Mouse (Mus musculus) bone marrow, adult 2 months (tissue): ENCODE results near the gene Tmx1. TPM values are rescaled to one million over a fixed set of nuclear protein-coding genes. Genes with fewer than 3 reads are reported as not detected.
A peak's percentile ranks its signal among the peaks of the same experiment; 100 is the strongest.

Experiments
- H3K27ac ChIP-seq: fragments of 200-500 bp; 2 replicates; pipeline ENCODE4 v1.5.1; 2012; ENCODE audit warnings: low read depth, mild to moderate bottlenecking, control low read depth, inconsistent platforms, low read length; ENCODE audit not compliant: control insufficient read depth, poor library complexity, insufficient read depth
- H3K4me1 ChIP-seq: fragments of 200-500 bp; 2 replicates; pipeline ENCODE4 v1.6.1; 2011; ENCODE audit warnings: low read length; ENCODE audit not compliant: control insufficient read depth, insufficient read depth
- H3K4me3 ChIP-seq: fragments of 200-500 bp; replicated peaks from 2 replicates; pipeline ENCODE3; 2011; ENCODE audit warnings: mild to moderate bottlenecking, low read depth, low read length, control low read depth; ENCODE audit not compliant: control insufficient read depth
- CTCF ChIP-seq: fragments of 200-500 bp; IDR thresholded peaks from 2 replicates; pipeline ENCODE4 v1.5.1; 2011; ENCODE audit warnings: low read length, control low read depth; ENCODE audit not compliant: control insufficient read depth, insufficient read depth
- POLR2A ChIP-seq: fragments of 200-500 bp; IDR thresholded peaks from 2 replicates; pipeline ENCODE4 v1.6.1; 2011; ENCODE audit warnings: low read depth, mild to moderate bottlenecking, control low read depth, low read length, borderline replicate concordance; ENCODE audit not compliant: control insufficient read depth
- whole genome bisulfite sequencing: fragments of 180-500 bp; shearing (Covaris S2); methylation state at CpG from one replicate; pipeline ENCODE4 v1.1.7; 2018; 5-methylcytosine and 5-hydroxymethylcytosine counted together
- polyA plus RNA-seq: library from polyadenylated mRNA; stranded (reverse); fragments of >200 nt; gene quantifications from 2 replicates; pipeline ENCODE4 v1.2.4, GENCODE M21; 2011; ENCODE audit warnings: low replicate concordance; ENCODE audit not compliant: missing spikeins, insufficient read depth, insufficient read length

The Tmx1 gene
- polyA plus RNA-seq, 1 experiment: 58.4 TPM

GRCm38 (mm10) chr12:70475336-70475735 lies 22.4 kb downstream of the Tmx1 start:
- no peak overlapping the region for H3K4me3 ChIP-seq
- WGBS: 77% methylated on average over 3 of the region's 3 CpGs
- TF ChIP-seq POLR2A (no peak), CTCF (no peak)
- H3K4me1 ChIP-seq: no peaks in the 10 kb centered on the region; the same call in 1 of the 2 replicates
- H3K27ac ChIP-seq: no peak overlapping the region

DNA sequence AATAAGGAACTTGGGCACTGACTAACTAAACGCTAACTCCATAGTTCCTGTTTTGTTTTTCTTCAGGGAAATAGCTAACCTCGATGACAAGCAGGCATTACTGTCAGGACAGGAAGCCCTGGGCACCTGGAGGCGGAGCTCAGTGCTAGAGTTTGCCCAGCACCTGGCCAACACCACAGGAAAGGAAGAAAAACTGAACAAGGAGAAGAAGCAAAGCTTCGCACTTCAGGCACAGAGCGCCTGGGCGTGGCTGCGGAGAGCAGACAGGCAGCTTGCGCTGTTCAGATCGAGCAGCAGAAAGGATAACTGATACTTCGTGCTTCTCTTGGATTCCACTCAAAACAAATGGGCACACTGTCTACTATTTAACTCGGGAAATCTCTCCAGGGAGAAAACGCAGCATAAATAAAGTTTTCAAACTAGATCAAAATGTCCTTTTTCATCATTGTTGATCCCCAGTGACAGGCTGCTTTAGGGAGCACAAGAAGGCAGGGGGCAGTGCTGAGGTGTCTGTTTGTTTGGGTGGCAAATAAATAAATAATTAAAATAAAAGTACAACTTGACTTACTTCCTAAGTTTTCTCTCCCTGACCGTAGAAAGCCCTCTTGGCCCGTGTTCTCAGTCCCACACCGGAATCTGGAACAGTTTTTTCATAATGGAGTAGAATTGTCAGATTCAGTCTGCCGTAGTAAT lies 24.1 kb downstream of the Tmx1 start:
- no peaks in the 10 kb centered on the region; the same call in 1 of the 2 replicates for H3K4me1 ChIP-seq
- TF ChIP-seq CTCF (no peak), POLR2A (0 out of 2 replicates have a peak, but pooled peaks have one; percentile 14)
- 37% methylated on average over 16 of the region's 16 CpGs for WGBS
- H3K4me3 ChIP-seq: peak overlapping the region; percentile 2
- no peak overlapping the region for H3K27ac ChIP-seq

DNA sequence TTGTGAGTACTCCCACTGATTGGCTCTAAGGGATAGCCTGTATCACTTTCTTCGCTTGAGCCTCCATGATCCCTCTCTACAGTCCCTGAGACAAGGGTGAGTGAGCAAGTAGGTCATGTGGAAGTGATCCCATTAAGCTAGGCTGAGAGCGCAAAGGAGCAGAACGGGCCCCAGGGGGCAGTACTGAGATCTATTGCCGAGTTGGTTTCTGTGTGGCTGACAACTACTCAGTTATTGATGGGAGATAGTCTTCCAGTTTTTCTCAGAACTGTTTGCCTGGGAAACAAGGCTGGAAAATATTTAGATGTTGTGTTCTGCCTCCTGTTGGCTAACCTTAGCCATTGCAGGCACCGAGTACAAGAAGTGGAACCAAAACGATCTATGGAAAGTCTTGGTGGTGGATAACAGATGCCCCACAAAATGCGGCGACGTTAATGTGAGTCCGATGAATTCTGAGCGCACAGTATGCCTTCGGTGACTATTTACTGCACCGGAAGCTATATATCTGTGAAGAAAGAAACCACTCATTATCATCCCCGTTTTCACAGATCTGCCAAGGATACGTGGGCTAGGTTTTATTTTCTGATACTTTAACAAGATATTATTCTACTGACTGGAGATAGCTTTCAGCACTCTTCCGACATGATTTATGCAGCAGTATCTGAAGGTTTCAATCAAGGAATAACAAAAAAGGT lies 24.8 kb downstream of the Tmx1 start:
- WGBS: 79% methylated on average over 16 of the region's 16 CpGs
- no peak for TF ChIP-seq POLR2A
- TF ChIP-seq CTCF: peak; percentile 50; the same call in 1 of the 2 replicates
- H3K4me1 ChIP-seq: no peaks in the 10 kb centered on the region; the same call in 1 of the 2 replicates
- H3K27ac ChIP-seq: no peak overlapping the region
- H3K4me3 ChIP-seq: no peak overlapping the region

- 88% methylated on average over 7 of the region's 7 CpGs for WGBS
- no peak overlapping the region for H3K4me3 ChIP-seq
- no peaks in the 10 kb centered on the region for H3K4me1 ChIP-seq
- no peak for TF ChIP-seq CTCF
- no peak for TF ChIP-seq POLR2A
- no peak overlapping the region for H3K27ac ChIP-seq
Observed at GRCm38 (mm10) chr12:70485956-70486355, 33.1 kb downstream of the Tmx1 start.

GRCm38 (mm10) chr12:70486716-70487480 lies 34.0 kb downstream of the Tmx1 start:
- Histone ChIP-seq H3K27ac (no peak overlapping the region), H3K4me1 (no peaks in the 10 kb centered on the region), H3K4me3 (no peak overlapping the region)
- TF ChIP-seq POLR2A (no peak), CTCF (no peak)
- 74% methylated on average over 6 of the region's 6 CpGs for WGBS

DNA sequence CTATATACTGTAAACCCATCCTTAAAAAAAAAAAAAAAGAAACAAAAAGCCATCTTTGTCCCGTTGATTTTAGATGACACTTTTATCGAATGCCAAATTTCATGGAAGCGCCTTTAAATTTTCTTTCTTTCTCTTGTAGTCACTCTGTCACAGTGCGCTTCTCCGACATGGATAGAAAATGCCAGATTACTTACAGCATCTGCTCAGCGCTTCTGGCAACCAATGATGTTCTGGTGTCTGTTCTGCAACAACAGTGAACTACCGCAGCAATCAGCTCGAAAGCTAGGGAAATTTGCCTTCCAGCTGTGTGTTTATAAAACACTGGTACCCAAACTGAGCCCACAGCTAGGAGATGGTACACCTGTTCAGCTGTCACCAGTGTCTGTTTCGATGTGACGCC lies 39.5 kb downstream of the Tmx1 start:
- TF ChIP-seq POLR2A (no peak), CTCF (no peak)
- no peak overlapping the region for H3K27ac ChIP-seq
- H3K4me3 ChIP-seq: no peak overlapping the region
- H3K4me1 ChIP-seq: no peaks in the 10 kb centered on the region
- WGBS: 86% methylated on average over 10 of the region's 10 CpGs

DNA sequence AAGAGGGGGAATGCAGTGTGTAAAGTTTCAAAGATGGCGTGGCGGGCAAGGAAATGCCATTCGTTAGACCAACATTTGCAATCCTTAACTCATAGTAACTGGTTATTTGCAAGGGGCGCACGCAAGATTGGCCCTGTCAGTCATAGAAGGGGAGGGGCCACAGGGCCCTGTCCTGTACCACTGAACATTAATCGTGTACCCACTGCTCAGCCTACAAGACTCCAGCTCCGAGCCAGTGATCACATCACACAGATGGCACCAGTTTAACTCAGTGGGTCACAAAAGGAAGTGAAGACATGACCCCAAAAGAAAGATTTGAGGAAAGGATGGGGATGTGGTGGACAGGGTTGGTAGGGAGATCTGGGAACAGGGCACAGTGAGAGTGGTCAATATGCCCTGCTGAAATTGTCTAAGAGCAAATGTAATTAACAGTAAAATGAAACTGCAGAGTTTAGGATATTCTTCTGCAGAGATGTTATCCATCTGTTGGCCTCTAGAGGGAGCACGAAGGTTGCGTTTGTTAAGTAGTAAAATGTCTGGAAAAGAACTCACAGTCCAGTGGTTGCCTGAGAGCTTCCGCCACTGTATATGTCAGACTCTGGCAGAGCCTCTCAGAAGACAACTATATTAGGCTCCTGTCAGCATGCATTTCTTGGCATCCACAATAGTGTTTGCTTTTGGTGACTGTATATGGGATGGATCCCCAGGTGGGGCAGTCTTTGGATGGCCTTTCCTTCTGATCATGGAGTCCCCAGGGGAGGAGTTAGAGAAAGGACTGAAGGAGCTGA lies 41.8 kb downstream of the Tmx1 start:
- Histone ChIP-seq H3K4me3 (no peak overlapping the region), H3K27ac (no peak overlapping the region), H3K4me1 (no peaks in the 10 kb centered on the region)
- TF ChIP-seq CTCF (no peak), POLR2A (no peak)
- 47% methylated on average over 10 of the region's 10 CpGs for WGBS

- Histone ChIP-seq H3K4me1 (no peaks in the 10 kb centered on the region), H3K27ac (no peak overlapping the region), H3K4me3 (no peak overlapping the region)
- 49% methylated on average over 4 of the region's 4 CpGs for WGBS
- TF ChIP-seq POLR2A: no peak
- TF ChIP-seq CTCF: no peak
Observed at GRCm38 (mm10) chr12:70495282-70495922, 42.5 kb downstream of the Tmx1 start.
